Mouse (Mus musculus): ENCODE measurements around the gene Ankrd55.

DNA sequence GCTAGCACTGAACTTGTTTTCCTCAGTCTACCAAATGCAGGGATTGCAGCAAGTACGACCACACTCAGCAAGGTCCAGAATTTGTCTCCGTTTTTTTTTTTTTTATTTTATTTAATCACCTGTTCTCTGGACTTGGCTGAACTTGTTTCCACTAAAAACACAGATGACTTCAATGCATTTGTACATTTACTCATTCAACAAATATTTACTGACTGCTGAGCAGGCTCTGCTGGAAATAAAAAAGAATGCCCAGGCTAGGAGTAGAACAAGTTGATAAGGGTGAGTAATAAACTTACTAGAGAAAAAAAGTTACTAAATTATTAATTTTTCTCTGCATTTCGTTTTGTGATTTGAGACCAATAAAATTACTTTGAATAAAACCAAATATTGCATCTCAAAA lies 103.1 kb downstream of the Ankrd55 start:
- TF ChIP-seq MXI1 (IDR thresholded peaks at IDR 0.05; ENCODE audit: low read depth, low read length) (no peak), CTCF (conservative IDR thresholded peaks at IDR 0.05 in 1 of 2, IDR thresholded peaks at IDR 0.05 in 1 of 2; ENCODE audit: low read depth in 2 of 2, low read length in 2 of 2) (no peak), SIN3A (IDR thresholded peaks at IDR 0.05; ENCODE audit: low read length) (no peak), RAD21 (IDR thresholded peaks at IDR 0.05; ENCODE audit: low read depth, low read length) (no peak), ZKSCAN1 (IDR thresholded peaks at IDR 0.05; ENCODE audit: borderline replicate concordance, low read depth, low read length) (no peak), CHD1 (IDR thresholded peaks at IDR 0.05; ENCODE audit: low read depth, low read length) (no peak), HCFC1 (IDR thresholded peaks at IDR 0.05; ENCODE audit: low read depth, low read length) (no peak), PAX5 (IDR thresholded peaks at IDR 0.05; ENCODE audit: low read length) (no peak), CHD2 (IDR thresholded peaks at IDR 0.05; ENCODE audit: low read length) (no peak), JUN (IDR thresholded peaks at IDR 0.05; ENCODE audit: insufficient read depth, low read depth, low read length) (no peak), SMC3 (IDR thresholded peaks at IDR 0.05; ENCODE audit: low read depth, low read length) (no peak), USF2 (conservative IDR thresholded peaks at IDR 0.05; ENCODE audit: low read depth, low read length) (no peak), POLR2A (IDR thresholded peaks at IDR 0.05; ENCODE audit: low read depth, low read length) (no peak), USF1 (IDR thresholded peaks at IDR 0.05; ENCODE audit: low read depth, low read length) (no peak)
